Mouse (Mus musculus): ENCODE data around the gene Akr1cl.
"Not testable (repeated sequence)": the region's sequence is repeated elsewhere in the genome, so short reads cannot be mapped to it uniquely, and the experiment has no call there.

Akr1cl gene

GRCm38 (mm10) chr1:65032641-65033040 lies at the start of gene Akr1cl:
Akr1cl (minus strand) TSS chr1:65032759.
- DNase-seq: no peak

DNA sequence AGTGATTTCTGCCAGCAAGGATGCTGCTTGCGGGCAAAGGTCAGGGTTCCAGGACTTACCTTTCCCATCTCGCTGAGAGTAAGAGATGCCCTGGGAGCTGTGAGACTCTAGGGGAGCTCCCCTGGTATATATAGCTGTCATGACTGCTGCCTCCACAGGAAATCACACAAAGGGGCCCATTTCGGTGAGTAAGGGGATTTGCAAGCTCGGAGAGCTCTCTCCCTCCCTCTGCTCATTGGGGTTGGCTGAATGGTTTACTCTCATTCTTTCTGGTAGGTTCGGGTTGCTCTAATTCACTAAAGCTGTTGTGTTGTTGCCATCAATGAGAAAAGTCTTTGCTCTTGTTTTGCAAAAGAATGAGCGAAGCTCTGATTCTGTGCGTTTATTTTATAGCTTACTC lies 49.6 kb upstream of the Akr1cl start, which contains the start of gene Crygb:
Gene Crygb (minus strand): TSS at position 101 of the 400 bp plus-strand sequence.
- no peak for DNase-seq

DNA sequence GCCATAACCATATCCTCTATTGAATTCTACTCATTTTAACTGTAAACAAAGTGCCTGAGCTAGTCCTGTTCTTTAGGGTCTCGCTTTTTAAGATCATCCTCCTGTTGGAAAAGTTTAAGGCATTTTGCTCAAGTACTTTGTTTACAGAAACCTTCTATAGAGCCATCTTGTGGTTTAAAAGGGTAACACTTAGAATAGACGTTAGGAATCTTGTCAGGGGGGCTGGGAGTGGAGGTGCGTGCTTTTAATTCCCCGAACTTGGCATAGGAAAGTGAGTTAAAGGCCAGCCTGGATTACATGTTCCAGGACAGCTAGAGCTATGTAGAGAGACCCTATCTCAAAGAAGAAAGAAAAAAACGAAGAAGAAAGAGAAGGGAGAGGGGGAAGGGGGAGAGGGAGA lies 43.0 kb upstream of the Akr1cl start:
- no peak for DNase-seq

GRCm38 (mm10) chr1:65073589-65073988 lies 41.0 kb upstream of the Akr1cl start, which contains the start of gene Crygc:
Crygc (minus strand) TSS chr1:65073689.
- no peak for DNase-seq

- DNase-seq: no peak
Observed at GRCm38 (mm10) chr1:65067842-65068241, 35.3 kb upstream of the Akr1cl start.

DNA sequence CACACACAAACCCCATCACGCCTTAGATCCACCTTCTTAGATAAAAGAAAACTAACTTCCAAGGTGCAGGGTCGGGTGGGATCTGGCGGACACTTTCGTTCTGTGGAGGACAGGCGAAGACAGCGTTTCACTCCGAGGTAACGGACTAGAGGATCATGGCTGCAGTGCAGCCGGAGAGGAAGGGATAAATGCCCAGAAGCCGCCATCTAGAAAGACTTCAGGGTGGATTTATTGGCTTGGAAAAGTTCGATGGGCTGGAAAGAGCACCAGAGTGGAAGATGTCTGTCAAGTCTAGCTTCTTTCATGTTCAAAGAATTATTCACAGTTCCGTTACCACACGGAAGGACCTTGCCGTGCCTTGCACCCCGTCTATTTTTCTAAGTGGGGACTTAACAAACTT lies 31.6 kb upstream of the Akr1cl start:
- no peak for DNase-seq

DNA sequence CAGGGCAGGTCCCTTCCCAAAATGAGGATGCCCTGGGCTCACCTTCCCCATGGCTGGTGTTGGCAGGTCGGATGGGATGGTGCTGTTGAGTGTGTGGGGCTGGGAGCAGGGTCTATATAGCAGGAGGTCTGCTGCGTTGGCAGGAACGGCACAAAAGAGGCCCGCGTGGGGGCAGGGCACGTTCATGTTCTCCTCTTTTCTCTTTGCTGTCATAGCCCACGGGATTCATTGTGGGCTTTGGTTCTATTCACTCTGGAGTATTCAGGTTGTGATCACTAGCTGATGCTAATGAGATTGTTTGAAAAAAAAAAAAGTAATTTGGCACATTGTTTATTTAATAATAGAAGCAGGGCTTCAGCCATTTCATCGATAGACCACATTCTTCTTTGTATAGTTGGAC lies 30.8 kb upstream of the Akr1cl start, which contains the start of gene Crygd:
Gene Crygd (minus strand): TSS at position 101 of the 400 bp plus-strand sequence.
- no peak for DNase-seq

GRCm38 (mm10) chr1:65052140-65052539 lies 19.6 kb upstream of the Akr1cl start:
- no peak for DNase-seq

DNA sequence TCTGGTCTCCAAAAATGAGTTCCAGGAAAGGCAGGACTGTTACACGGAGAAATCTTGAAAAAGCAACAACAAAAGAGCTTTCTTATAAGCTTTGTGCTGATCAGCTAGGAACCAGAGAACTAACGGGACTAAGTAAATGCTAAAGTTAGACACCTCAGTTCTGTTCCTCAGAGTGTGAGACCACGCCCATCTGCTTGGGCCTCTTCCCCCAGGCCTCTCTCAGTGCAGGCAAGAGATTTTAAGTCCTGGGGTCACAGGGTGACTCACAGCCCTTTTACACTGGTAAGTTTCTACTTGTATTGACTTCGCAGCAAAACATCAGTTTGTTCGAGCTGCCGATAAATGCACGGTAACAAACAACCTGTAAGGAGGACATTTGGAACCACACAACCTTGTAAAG lies 19.1 kb upstream of the Akr1cl start:
- no peak for DNase-seq

GRCm38 (mm10) chr1:65050952-65051351 lies 18.4 kb upstream of the Akr1cl start, which contains the start of gene Cryge:
Cryge (minus strand) TSS chr1:65051149.
- not testable (repeated sequence) for DNase-seq

DNA sequence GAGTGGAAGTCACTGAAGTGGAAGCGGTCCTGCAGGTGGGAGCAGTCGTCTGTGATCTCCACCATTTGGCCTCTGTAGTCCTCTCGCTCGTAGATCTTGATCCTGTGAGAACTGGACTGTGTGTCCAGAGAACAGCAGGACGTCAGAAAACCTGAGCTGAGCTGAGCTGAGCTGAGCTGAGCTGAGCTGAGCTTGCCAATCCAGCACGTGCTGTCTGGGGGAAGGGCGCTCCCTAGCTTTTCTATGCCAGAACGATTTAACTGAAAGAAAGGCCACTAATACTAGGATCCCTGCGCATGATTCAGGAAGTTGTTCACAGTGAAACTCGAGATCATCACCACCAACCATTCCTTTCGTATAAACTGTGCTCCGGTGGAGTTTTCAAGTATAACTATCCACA lies 16.2 kb upstream of the Akr1cl start:
- no peak for DNase-seq

DNA sequence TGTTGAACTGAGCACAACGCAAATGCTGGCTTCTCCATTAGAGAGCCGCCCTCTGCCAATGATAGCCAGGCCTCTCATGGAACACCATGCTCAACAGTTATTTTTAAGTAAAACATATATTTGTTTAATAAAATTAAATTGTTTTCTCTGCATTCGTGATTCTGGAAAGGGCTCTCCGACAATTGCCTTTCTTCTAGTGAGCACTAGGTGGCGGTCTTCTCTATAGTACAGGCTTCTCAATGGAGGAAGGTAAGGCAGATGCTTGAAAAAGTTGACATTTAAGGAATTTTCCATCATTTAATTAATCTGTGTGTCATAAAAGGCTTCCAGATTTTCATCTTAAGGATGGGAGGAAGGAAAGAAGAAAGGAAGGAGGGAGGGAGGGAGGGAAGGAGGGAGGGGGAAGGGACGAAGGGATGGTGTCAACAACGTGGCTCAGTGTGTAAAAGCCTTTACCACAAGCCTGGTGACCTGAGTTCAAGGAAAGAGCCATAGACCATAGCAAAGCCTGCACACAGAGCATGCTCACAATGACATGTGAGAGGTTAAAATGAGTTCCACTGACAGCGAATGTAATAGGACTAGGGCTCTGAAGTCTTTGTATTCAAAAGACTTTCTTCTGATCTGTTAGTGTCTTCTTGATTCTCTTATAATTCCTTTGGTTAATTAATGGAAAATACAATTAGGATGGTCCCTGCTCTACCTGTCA lies 14.0 kb upstream of the Akr1cl start:
- peak; percentile 4 for DNase-seq

DNA sequence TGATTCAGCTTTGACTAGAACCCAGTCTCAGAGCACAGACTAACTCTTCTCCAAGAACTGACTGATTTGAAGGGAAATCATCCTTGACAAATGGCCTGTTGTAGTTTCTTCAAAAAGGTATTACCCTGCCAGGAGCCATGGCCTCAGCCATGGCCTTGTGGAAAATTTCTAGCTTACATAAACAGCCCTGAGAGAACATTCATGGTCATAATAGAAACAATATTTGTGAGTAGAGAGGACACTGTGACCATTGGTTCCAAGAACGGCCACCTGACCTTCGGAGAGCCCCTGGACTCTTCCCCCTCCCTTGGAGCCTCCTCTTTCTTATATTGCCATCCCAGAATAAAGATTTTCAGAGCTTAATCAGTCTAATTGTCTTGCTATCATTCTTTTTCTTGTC lies 10.9 kb upstream of the Akr1cl start:
- no peak for DNase-seq

GRCm38 (mm10) chr1:65041837-65042236 lies 9.3 kb upstream of the Akr1cl start:
- DNase-seq: no peak

- DNase-seq: no peak
Observed at GRCm38 (mm10) chr1:65040806-65041205, 8.2 kb upstream of the Akr1cl start.

- DNase-seq: no peak
Observed at GRCm38 (mm10) chr1:65039679-65040078, 7.1 kb upstream of the Akr1cl start.

GRCm38 (mm10) chr1:65037542-65037941 lies 5.0 kb upstream of the Akr1cl start:
- DNase-seq: no peak

DNA sequence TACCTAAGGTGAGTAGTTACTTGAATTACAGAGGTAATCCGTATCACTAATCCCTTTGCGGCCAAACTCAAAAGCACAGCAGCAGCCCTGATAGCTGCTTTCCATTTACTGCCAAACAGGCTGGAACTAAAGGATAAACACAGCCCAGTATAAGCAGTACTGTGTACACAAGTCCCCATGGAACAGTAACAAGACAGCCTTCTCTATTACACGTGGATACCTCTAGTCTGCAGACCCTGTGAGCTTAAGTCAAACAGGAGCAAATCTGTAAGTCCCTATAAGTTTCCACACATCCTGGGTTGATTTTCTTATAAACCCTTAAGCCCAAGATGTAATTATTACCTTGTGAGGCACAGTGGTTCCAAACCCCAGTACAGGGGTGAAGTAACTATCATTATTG lies 3.0 kb upstream of the Akr1cl start:
- no peak for DNase-seq

DNA sequence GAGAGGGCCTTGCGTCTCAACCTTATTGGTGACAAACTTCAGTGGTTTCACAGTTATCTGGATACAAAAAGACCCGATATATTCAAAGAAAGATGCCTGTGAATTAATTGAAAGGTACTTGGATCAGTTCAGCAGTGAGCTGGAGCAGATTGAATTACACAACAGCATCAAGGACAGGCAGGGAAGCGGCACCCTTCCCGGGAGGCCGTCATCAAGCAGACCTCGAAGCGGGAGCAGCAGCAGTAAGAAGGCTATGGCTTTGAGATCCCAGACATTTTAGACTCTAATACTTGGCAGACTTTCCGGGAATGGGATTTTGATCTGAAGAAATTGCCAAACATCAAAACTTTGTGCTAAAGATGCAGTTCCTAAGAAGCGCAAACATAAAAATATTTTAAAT lies 4.4 kb downstream of the Akr1cl start:
- no peak for DNase-seq

DNA sequence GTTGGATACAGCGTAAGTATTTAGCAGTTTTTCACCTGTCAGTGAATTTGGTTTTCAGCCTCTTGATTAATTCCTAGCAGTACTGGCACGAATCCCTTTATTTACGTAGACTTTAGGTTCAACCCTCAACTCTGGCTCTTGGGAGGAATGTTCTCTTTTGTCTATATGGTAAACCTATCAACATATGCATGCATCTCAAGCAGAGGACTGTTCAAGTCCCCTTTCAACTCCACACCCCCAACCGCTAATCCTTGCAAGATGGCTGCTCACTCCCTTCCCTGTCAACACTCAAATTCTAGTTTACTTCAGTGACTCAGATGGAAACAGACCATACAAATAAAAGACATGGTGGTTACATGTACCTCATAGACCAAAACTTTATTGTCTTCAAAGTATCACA lies 19.8 kb downstream of the Akr1cl start:
- no peak for DNase-seq

DNA sequence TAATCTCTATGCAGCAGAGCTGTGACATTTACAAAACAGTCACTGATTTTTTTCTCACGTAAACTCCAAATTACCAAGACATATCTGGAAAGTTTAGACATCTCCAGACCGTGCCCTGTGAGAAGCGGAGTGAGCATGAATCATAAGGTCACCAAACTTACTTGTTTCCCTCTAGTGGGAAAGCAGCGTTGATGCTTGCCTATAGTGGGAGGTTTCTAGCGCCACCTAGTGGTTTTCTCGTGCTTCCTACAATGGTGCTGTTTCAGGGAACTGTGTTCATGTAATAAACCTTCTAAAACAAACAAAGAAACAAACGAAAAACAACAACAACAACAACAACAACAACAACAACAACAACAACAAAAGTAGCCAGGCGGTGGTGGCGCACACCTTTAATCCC lies 22.4 kb downstream of the Akr1cl start:
- peak; percentile 65 for DNase-seq

- DNase-seq: no peak
Observed at GRCm38 (mm10) chr1:65005575-65005974, 27.0 kb downstream of the Akr1cl start.

GRCm38 (mm10) chr1:65004526-65004925 lies 28.0 kb downstream of the Akr1cl start:
- DNase-seq: no peak

DNA sequence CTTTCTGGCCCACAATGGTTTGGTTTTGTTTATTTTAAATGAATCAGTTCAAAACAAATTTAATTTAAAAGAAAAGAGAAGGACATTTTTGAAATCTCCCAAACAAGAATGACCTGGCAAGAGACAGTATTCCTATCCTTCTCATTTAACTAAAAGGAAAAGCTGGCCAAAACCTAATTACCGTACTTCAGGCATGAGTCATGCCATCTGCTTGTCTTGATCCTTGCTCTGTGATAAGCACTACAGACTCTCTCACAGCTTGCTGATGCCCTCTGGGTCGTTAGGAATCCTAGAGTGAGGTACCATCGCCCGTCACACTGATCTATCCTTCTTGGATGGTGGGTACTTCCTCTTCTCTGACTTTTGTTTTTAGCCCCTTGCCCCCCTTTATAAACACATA lies 39.4 kb downstream of the Akr1cl start:
- no peak for DNase-seq

DNA sequence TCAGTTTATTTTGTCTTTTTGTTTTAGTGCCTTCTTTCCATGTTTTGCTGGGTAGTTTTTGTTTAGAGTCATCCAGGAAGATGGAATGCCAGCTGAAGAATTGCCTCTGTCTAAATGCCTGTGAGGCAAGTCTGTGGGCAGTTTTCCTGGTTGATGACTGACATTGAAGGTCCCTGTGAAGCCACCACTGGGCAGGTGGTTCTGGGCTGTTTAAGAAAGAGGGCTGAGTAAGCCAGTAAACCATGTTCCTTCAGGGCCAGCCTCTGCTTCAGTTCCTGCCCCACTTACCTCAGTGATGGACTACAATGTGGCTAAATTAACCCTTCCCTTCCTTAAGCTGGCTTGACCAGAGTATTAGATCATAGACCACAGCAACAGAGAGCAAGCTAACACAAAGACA lies 44.4 kb downstream of the Akr1cl start:
- DNase-seq: no peak

All from thymus, postnatal 14 days (tissue).